Mouse (Mus musculus) left cerebral cortex, adult 2 months (tissue): ENCODE results near the gene Msx3. TPM values are rescaled to one million over a fixed set of nuclear protein-coding genes. Genes with fewer than 3 reads are reported as not detected.

ENCODE experiments used
- DNase-seq, 2 experiments: peaks; one replicate each; pipeline ENCODE4 v3.0.0; 2021 to 2022; ENCODE audit warnings: low spot score in 2 of 2, mixed read lengths in 1 of 2; ENCODE audit errors: extremely low spot score in 1 of 2
- H3K27ac ChIP-seq: fragments of 200-600 bp; 2 replicates; pipeline ENCODE4 v1.8.1; 2022
- H3K4me3 ChIP-seq: fragments of 200-600 bp; 2 replicates; pipeline ENCODE4 v1.8.1; 2022
- CTCF ChIP-seq: fragments of 200-600 bp; IDR thresholded peaks from 2 replicates; pipeline ENCODE4 v1.8.1; 2022; ENCODE audit warnings: antibody characterized with exemption, mild to moderate bottlenecking, moderate library complexity
- intact Hi-C: fragments of 180-260 bp; cut with DNase I; formaldehyde crosslinking; loops from one replicate; pipeline ENCODE4 v1.15.1; 2025
- total RNA-seq, 2 experiments: library from RNA; stranded (reverse); gene quantifications; 2 replicates each; pipeline ENCODE4 v1.2.3; 2021

The Msx3 gene
- total RNA-seq, 2 experiments from 2014 or later, result not detected

- no peak for DNase-seq
- TF ChIP-seq CTCF, result no peak
- Histone ChIP-seq H3K4me3 (no peak overlapping the region), H3K27ac (no peak overlapping the region)
- intact Hi-C loops, result loop anchor here (1.0 to 10.0 kb wide), 3 partner anchors 64 to 967 kb away; partner anchors contain the start of gene Cox8b
These were observed 28.8 kb upstream of the Msx3 start for GRCm38 (mm10) chr7:140077698-140078097.

- intact Hi-C loops, result loop anchor here (10.0 kb wide), 1 partner anchor 975 kb away; no protein-coding TSS in a partner anchor
- no peak overlapping the region for H3K27ac ChIP-seq
- DNase-seq, result no peak
- TF ChIP-seq CTCF, result no peak
- no peak overlapping the region for H3K4me3 ChIP-seq
These were observed 21.3 kb upstream of the Msx3 start for GRCm38 (mm10) chr7:140070042-140070711.

- Histone ChIP-seq H3K4me3 (no peak overlapping the region), H3K27ac (no peak overlapping the region)
- intact Hi-C loops, result loop anchor here (10.0 kb wide), 1 partner anchor 163 kb away; no protein-coding TSS in a partner anchor
- TF ChIP-seq CTCF, result no peak
- no peak for DNase-seq
These were observed 18.5 kb upstream of the Msx3 start for GRCm38 (mm10) chr7:140067397-140067796.

GRCm38 (mm10) chr7:140063092-140063491 is 14.2 kb upstream of the Msx3 start:
- peak; percentile 62 to 77 for DNase-seq
- Histone ChIP-seq H3K27ac (no peak overlapping the region), H3K4me3 (no peak overlapping the region)
- intact Hi-C loops, result loop anchor here (1.0 to 10.0 kb wide), 3 partner anchors 94 to 446 kb away; no protein-coding TSS in a partner anchor
- peak; percentile 73 for TF ChIP-seq CTCF

GRCm38 (mm10) chr7:140062307-140062706 is 13.4 kb upstream of the Msx3 start:
- TF ChIP-seq CTCF, result peak; percentile 55
- DNase-seq, result peak in 1 of 2 experiments; percentile 30
- Histone ChIP-seq H3K4me3 (no peak overlapping the region), H3K27ac (no peak overlapping the region)
- intact Hi-C loops, result loop anchor here (5.0 to 10.0 kb wide), 2 partner anchors 158 to 445 kb away; no protein-coding TSS in a partner anchor

GRCm38 (mm10) chr7:140061832-140062130 is 12.9 kb upstream of the Msx3 start:
- no peak for TF ChIP-seq CTCF
- H3K27ac ChIP-seq, result no peak overlapping the region
- DNase-seq, result no peak
- no peak overlapping the region for H3K4me3 ChIP-seq
- intact Hi-C loops, result loop anchor here (5.0 to 10.0 kb wide), 2 partner anchors 157 to 444 kb away; no protein-coding TSS in a partner anchor

- Histone ChIP-seq H3K4me3 (peak overlapping the region; percentile 37), H3K27ac (no peak overlapping the region)
- DNase-seq, result peak in 1 of 2 experiments; percentile 25
- no peak for TF ChIP-seq CTCF
- intact Hi-C loops, result loop anchor here (5.0 to 10.0 kb wide), 2 partner anchors 156 to 444 kb away; no protein-coding TSS in a partner anchor
These were observed 12.3 kb upstream of the Msx3 start for GRCm38 (mm10) chr7:140060936-140061831.

GRCm38 (mm10) chr7:140059601-140060000 is 10.7 kb upstream of the Msx3 start:
- no peak overlapping the region for H3K4me3 ChIP-seq
- no peak for TF ChIP-seq CTCF
- H3K27ac ChIP-seq, result no peak overlapping the region
- no peak for DNase-seq
- intact Hi-C loops, result no loop called here

- H3K4me3 ChIP-seq, result peak overlapping the region; percentile 48
- no peak for TF ChIP-seq CTCF
- H3K27ac ChIP-seq, result no peak overlapping the region
- DNase-seq, result no peak
- intact Hi-C loops, result no loop called here
These were observed 9.6 kb upstream of the Msx3 start for GRCm38 (mm10) chr7:140058528-140058927.

GRCm38 (mm10) chr7:140057413-140058407 is 8.8 kb upstream of the Msx3 start:
- peak; percentile 4 for TF ChIP-seq CTCF
- Histone ChIP-seq H3K27ac (no peak overlapping the region), H3K4me3 (peak overlapping the region; percentile 48)
- DNase-seq, result no peak
- intact Hi-C loops, result no loop called here

GRCm38 (mm10) chr7:140054124-140054523 is 5.2 kb upstream of the Msx3 start:
- TF ChIP-seq CTCF, result no peak

More at GRCm38 (mm10) chr7:140054124-140054523, 5.2 kb upstream of the Msx3 start:
- intact Hi-C loops, result no loop called here
- DNase-seq, result no peak
- Histone ChIP-seq H3K27ac (no peak overlapping the region), H3K4me3 (no peak overlapping the region)
